Mouse (Mus musculus): ENCODE measurements around the gene Med6. TPM values are rescaled to one million over a fixed set of nuclear protein-coding genes. Genes with fewer than 3 reads are reported as not detected.

The Med6 gene
- total RNA-seq (2021) = 10 to 100 TPM; 21.2 to 26.9 TPM
- long read RNA-seq, experiment 1, transcript Med6-204 (8 exons, 1,059 nt) = major isoform, 24 of 25 reads
- long read RNA-seq, experiment 1, partial matches to known transcripts = 1 of 25 reads
- long read RNA-seq, experiment 1, other reads (novel, unspliced or antisense) = 0 of 25 reads
- long read RNA-seq, experiment 2, transcript Med6-204 (8 exons, 1,059 nt) = major isoform, 16 of 18 reads
- long read RNA-seq, experiment 2, partial matches to known transcripts = 0 of 18 reads
- long read RNA-seq, experiment 2, other reads (novel, unspliced or antisense) = 1 of 18 reads

DNA sequence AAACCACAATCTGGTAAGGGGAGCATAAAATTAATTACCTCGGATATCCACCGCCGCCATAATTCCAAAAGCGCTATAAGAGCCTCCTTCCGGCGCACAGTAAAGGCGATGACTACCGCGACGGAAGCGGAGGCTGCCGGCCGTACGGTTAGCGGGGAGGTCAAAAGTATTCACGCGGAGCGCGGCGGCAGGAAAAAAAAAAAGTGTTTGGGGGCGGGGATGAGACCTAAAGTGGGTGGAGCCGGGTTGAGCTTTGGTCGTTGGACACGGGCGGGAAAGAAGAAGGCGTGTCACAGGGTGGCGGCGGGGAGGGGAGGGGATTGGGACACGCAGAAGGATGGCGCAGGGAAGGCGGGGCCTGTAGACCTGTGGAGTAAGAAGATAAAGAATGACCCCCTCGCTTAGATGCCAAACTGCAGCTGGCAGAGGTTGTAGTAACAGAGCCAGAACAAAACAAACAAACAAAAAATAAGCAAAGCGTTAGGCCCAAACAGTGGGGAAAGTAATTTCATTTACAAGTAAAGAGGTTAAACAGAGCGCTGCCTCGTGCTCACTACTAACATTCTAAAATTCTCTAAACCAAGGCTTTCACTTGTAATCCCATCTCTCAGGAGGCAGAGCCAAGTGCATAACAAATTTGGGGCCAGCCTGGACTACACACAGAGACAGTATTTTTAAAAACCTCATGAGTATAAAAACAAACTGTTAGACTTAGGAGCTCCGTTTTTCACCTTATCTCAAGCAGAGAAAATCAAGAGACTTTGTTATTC is at the start of gene Med6:
Gene Med6, minus strand, starts transcription at position 107 of the 770 bp plus-strand sequence.
- peak; percentile 90 to 91 for DNase-seq (ENCODE audit: low spot score in 2 of 2)
- intact Hi-C loops (cut with DNase I) = loop anchor here (10.0 kb wide), 1 partner anchor 100 kb away; no protein-coding TSS in a partner anchor

DNA sequence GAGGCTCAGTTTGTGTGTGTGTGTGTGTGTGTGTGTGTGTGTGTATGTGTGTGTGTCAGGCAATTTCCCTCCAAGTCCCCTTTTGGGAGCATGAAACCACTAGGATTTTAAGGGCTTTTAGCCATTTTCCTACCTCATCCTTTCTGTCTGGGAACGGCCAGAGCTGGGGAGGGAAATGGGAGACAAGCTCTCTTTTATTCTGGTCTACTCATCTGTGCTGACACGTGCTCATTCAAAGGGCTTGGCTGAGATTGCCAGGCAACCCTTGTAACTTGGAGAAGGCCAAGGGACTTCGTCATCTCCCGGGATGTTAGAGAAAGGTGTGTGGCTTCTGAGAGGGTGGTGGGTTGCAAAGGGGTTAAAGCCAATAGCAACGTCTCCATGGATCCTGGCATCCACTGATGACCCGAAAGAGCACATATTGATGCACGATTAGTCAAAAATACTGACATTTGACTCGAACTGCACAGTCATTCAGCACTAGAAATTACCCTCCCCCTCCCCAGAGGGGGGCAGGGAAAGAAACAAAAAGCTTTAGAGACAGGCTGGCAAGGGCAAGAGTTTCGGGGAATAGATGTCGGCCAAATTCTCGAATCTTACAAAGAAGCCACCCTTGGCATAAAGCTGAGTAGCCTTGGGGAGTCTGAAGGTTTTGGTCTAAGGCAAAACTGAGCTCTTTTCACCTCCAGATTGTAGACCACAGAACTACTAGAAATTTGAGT is 47.7 kb upstream of the Med6 start:
- intact Hi-C loops (cut with DNase I) = no loop called here
- DNase-seq (ENCODE audit: low spot score in 2 of 2) = no peak

DNA sequence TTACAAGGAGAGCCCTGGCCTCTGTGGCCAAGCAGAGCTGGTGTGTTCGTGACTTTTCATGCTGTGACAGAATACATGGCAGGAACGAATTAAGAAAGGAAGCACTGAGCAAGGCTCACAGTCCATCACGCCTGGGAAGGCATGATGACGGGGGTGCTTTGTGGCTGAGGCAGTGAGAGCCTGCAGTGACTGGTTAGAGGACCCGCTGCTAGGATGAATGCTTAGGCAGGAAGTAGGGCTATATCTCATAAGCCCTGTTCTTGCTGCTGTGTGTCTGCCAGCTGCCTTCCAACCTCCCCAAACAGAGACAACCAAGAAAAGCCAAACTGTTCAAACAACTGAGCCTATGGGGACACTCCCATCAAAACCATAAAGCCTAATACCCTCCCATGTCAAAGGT is 45.8 kb upstream of the Med6 start:
- intact Hi-C loops (cut with DNase I) = no loop called here
- no peak for DNase-seq (ENCODE audit: low spot score in 2 of 2)

DNA sequence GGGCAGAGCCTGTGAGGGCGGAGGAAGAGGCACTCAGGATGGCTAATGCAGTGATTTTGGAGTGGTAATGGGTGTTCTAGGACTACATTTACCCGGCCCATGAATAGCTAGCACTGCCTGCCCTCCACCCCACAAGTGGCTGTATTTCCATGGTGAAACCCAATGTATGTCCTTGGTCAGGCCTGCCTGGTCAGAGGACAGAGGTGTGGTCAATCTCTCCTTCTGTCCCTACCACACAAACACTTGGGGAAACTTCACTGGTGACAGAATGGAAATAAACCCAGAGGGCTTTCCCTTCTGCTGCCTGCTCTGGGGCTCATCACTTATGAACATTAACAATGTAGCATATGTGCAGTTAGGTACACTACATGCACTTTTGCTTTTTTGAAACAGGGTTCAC is 38.4 kb upstream of the Med6 start:
- no peak for DNase-seq (ENCODE audit: low spot score in 2 of 2)
- intact Hi-C loops (cut with DNase I) = no loop called here

DNA sequence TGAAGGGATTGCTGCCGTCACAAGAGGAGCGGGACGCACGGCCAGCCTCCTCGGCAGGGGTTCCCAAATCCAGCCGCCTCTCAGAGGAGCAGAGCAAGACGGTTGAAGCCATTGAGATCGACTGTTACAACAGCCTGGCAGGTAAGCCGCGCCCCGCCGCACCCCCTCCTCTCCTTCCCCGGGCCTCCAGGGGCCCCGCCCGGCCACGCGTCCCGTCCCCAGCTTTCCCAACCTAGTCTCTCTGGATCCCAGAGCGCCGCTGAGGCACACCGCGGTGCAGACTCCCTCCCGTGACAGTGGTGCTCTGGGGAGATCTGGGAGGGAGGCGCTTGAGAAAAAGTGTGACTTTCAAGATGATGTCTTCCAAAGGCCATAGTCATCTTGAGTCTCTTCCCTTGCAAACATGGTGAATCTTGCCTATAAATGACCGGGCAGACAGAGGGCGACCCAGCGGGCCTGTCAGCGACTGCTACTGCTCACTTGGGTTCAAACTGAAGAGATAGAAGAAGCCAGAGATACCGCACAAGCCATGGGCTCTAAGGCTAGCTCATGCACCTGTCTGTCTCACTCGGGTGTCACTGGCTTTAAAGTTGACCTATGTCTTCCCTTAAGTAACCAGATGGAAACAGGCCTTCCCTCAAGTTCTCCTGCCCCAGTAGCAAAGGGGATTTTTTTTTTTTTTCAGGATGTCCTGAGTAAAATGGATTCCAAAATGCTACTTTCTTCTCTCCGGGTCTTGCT is 37.0 kb upstream of the Med6 start:
- DNase-seq (ENCODE audit: low spot score in 2 of 2) = peak in 1 of 2 experiments; percentile 46
- intact Hi-C loops (cut with DNase I) = no loop called here

DNA sequence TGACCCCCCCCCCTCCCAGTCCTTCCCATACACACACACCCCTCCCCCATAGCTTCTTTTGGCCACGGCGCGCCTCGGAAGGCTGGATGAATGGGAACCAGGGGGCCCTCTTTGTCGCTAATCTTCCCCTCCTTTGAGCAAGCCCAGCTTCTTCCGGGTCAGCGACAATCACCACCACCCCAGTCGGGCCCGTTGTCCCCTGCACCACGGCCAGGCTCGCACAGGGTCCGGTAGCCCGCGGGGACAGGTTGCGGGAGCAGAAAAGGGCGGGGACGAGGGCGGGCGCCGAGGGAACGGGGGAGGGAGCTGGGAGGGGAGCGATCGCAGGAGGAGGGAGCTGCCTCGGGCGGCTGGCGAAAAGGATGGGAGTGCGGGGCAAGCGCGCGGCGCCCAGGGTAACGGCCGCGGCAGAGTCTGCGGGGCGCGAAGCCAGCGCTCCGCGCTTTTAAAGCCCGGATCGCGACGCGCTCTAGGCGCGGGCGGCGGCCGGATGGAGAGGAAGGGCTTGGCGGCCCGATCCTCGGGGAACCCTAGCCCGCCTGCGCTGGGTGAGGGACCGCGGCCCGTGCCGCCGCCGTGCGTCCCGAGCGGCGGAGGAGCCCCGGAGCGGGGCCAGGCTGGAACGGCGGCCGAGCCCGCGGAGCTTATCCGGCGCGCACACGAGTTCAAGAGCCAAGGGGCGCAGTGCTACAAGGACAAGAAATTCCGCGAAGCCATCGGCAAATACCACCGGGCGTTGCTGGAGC is 36.3 kb upstream of the Med6 start, which contains the start of gene Ttc9:
Gene Ttc9, plus strand, starts transcription at position 335 of the 746 bp plus-strand sequence.
- intact Hi-C loops (cut with DNase I) = no loop called here
- peak; percentile 49 to 57 for DNase-seq (ENCODE audit: low spot score in 2 of 2)

DNA sequence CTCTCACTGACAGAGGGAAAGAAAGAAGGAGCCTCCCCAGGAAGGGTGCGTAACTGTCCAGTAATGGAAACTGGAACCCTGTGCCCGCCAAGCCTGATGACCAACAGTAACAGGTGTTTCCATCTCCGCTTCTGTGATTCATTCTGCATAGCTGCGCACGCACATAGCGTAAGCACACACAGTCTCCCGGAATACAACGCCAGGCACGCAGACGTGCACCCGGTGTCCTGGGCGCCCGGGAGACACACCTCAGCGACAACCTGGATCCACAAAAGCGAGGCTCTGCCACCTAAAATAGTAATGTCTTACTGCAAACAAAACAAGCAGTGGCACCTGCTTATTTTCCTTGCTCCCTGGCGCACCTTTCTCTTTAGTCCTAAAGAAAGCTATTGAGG is 35.7 kb upstream of the Med6 start:
- DNase-seq (ENCODE audit: low spot score in 2 of 2) = peak; percentile 71 to 84
- intact Hi-C loops (cut with DNase I) = no loop called here

DNA sequence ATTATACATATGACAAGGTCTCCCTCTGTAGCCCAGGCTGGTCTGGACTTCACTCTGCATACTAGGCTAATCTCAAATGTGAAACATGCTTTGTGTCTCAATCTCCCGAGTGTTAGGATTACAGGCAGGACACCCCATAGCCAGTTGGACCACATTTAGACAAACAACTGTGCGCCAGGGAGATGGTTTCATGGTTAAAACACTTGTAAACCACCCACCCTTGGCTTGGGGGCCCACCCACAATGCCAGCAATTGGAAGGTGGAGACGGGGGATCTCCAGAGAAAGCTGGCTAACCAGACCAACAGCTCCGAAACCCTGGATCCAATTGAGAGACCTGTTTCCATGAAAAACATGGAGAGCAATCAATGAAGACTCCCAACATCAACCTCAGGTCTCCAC is 33.3 kb upstream of the Med6 start:
- intact Hi-C loops (cut with DNase I) = no loop called here
- DNase-seq (ENCODE audit: low spot score in 2 of 2) = no peak

DNA sequence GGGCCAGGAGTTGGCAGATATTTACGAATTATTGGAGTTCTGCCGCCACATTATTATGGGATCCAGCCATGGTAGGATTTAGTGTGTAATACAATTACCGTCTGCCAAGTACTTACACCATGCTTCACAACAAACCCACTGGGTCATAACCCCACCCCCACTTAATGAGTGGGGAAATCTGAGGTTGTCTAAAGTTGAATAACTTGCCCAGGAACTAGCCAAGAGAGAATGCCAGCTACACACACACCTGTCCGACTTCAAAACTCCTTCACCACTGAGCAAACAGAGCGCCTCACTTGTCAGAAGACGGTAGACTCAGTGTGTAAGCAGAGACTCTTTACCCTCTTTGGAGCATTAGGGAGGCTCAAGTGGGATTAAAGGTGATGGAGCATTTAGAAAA is 32.6 kb upstream of the Med6 start:
- DNase-seq (ENCODE audit: low spot score in 2 of 2) = no peak
- intact Hi-C loops (cut with DNase I) = no loop called here

DNA sequence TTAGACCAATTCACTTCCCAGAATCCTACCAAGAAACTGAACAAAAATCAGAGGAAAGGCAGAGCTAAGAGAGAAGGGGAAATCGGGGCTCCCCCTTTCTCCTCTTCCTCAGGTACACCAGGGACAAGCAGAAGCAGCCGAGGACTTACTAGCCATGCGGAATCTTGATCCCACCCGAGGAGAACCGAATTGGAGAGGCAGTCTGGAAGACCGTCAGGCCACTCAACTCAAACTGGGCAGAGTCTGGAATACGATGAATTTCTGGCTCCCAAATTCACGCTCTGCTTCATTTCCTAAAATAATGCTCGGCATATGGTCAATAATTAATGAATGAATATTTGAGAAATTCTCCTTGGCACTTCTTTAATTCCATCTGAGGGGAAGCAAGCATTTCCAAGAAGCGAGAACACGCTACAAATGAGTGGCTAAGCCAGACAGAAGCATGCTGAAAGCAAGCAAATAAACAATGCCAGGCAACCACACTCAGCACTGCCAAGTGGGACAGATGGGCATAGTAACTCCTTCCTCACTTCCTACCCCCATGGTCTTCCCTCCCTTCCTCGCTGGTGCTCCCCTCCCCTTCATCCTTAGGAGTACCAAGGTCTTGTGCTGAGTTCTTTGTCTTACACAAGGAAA is 31.5 kb upstream of the Med6 start:
- intact Hi-C loops (cut with DNase I) = no loop called here
- no peak for DNase-seq (ENCODE audit: low spot score in 2 of 2)

DNA sequence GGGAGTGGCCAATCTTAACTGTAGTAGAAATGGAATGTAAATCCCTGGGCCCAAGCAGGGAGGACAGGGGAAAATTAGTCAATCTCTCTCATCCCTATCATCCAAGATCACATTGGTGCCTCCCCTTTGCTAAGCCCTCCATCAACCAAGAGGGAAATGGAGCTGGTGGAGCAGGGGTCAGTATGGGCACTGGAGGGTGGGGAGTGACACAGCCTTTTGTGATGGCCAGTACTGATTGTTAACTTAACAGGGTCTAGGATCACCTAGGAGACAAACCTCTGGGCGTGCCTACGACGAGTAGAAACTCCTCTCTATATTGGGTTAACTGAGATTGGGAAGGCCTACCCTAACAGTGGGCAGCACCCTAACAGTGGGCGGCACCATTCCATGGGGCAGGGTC is 28.6 kb upstream of the Med6 start:
- DNase-seq (ENCODE audit: low spot score in 2 of 2) = no peak
- intact Hi-C loops (cut with DNase I) = no loop called here

DNA sequence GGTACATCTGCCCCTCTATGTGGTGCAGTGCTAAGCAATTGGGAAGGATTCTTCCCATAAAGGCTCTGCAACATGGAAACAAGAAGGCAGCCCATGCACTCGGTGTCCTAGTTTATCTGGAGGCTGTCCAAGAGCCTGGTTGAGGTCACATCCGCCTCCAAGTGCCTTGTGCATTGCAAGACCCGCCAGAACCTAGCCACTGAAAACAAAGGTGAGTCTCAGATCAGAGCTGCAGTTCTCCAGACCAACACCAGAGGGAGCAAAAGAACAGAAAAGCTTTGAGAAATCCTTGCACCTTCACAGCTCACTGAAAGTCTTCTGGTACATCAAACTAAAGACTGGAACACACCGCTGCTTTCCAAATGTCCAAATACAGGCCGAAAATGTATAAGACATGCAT is 24.5 kb upstream of the Med6 start:
- intact Hi-C loops (cut with DNase I) = loop anchor here (2.0 to 5.0 kb wide), 3 partner anchors 68 to 169 kb away; no protein-coding TSS in a partner anchor
- DNase-seq (ENCODE audit: low spot score in 2 of 2) = peak; percentile 79 to 86

DNA sequence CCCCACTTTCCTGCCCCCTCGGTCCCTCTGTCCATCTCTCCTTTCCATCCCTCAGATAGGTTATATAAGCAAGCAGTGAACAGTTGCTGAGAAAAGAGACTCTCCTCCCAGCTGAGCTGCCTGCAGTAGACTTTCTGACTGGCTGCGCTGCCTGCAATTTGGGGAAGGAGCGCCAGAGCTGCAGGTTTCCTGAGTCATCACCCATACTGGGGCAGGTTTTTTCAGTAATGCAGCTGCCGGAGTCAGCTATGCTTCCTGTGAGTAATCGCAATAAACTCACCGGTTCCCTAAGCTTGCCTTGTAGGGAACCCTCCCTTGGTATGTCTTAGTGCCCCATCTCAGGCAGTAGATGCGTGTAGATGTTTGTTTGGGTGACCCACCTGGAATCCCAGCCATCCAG is 22.2 kb upstream of the Med6 start:
- peak in 1 of 2 experiments; percentile 26 for DNase-seq (ENCODE audit: low spot score in 2 of 2)
- intact Hi-C loops (cut with DNase I) = loop anchor here (5.0 kb wide), 2 partner anchors 70 to 85 kb away; no protein-coding TSS in a partner anchor

DNA sequence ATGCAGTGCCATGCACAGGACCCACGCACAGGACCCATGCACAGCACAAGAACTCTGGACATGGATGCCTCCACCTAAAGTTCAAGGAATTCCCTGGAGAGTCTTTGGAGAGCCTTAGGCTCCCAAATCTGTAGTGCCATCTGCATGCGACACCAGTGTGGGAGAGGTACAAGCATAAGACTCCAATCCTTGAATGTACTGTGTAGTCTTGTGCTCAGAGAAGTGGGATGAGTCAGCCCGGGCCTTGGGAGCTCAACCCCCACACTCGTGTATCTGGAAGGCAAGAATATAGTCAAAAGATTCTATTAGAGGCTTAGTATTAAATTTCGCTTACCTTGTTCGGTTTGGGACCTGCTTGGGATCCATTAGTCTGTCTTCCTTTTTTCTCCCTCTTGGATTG is 21.0 kb upstream of the Med6 start:
- intact Hi-C loops (cut with DNase I) = loop anchor here (5.0 kb wide), 2 partner anchors 71 to 86 kb away; no protein-coding TSS in a partner anchor
- no peak for DNase-seq (ENCODE audit: low spot score in 2 of 2)

DNA sequence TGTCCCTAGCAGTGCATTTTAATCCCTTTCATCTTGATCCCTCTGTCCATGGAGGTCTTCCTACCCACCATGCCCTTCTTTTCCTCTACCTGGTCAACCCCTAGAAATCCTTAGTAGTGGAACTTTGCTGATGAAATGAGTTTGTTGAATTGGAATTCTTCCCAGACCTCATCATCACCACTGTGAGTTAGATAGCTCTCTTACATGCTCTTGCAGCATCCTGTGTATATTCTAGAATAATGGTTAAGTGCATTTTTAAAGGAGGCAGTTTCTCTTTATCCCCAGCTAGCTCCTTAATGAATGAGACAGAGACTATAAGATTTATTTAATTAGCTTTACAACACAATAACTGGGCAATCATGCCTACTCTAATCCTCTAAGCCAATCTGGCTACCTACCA is 14.6 kb upstream of the Med6 start:
- intact Hi-C loops (cut with DNase I) = no loop called here
- DNase-seq (ENCODE audit: low spot score in 2 of 2) = no peak

DNA sequence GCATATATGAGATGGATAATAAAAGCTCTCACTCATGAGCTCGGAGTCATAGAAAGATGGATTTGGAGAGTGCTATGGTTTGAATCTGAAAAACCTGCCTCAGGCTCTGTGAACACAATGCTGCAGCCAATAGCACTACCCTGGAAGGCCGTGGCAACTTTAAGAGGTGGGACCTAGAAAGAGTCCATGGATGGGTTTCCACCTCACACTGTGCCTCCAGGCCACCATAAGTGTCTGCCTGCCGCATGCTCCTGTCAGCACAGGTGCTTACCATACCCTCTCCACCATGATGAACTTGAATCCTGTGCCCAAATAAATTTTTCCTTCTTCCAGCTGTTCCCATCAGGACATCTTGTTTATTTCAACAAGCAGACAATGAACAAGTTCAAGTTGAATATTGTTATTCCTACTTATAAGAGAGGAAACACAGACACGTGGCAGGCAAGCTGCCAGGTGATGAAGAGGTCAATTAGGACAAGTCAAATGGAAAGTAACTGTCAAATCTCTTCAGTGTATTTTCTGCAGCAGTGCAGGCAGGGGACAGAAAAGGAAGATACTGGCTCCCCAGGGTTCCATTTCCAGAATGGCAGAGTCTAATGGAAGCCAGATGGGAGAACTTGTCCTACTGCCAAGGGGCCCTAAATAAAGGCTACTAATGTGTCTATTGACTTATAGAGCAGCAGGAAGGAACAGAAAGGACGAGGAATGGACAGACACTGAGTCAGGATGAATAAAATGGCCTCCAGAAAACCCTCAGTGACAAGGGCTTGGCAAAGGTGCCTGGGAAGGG is 10.4 kb upstream of the Med6 start:
- DNase-seq (ENCODE audit: low spot score in 2 of 2) = no peak
- intact Hi-C loops (cut with DNase I) = no loop called here

DNA sequence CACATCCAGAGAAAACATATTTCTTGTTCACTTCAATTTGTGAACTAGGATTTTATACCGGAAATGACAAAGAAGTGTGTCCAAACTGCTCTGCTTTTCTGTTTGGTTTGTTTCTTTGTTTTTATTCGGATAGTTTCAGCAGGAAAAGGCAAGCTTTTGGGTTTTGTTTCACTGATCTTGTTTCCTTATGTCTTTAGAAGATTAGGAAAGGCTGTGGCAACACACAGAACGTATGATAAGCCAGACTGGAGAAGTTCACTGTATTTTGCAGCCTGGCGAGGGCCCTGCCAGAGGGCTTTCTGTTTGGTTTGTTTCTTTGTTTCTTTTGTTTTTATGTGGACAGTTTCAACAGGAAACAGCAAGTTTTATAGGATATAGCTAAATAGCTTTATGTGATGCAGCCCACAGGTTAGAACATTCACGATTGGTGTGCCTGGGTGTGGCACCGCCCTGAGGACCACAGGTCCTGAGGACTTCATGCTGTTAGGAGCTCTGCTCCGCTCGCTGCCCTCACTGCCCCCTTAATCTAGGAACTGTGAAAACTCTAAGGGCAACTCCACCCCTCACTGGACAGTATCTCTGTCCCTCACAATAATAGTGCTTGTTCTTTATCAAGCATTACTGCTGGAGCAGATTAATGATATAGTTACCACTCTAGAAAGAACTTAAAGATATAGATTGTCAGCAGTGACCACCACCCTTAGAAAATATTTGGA is 1.9 kb upstream of the Med6 start:
- no peak for DNase-seq (ENCODE audit: low spot score in 2 of 2)
- intact Hi-C loops (cut with DNase I) = loop anchor here (10.0 kb wide), 1 partner anchor 102 kb away; no protein-coding TSS in a partner anchor

All from left cerebral cortex, postnatal 14 days (tissue).